Mouse (Mus musculus): Measurements from ENCODE around the gene Prdm16.

Gene Prdm16

DNA sequence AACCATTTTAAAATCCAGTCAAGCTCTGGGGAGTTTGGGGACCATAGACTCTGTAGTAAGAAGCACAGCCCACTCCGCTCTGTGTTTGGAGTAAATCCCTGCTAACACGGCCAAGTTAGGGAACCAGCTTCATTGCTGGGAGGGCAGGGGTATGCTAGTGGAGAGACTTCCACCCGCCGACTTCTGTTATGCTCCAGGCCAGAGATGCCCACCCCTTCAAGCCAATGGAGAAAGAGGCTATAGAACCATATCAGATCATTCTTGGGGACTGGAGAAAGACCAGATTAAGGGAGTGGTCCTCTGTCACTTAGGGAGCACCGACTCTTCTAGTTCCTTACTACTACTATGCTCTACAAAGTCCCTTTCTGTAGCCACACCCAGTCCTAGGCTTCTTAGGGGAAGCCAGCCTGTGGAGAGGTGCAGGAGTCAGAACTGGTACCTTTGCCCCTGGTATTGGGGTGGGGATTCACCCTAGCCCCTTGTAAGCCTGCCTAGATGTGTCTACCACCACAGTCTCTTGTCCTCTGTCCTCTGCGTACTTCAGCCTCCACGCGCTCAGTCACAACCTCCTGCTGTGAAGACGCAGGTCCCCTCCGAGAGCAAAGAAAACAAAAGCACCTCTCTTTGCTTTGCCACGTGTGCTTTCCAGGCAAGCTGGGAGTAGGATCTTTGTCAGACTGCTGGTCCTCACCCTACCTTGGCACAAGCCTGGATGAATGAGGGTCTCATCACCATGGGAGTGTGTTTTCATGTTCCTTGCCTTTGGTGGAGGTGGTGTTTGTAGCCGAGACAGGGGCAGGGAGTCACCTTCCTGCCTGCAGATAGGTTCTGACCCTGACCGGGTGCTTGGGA, 3.1 kb upstream of the Prdm16 start:
- no peak for DNase-seq (ENCODE audit: low read depth)

DNA sequence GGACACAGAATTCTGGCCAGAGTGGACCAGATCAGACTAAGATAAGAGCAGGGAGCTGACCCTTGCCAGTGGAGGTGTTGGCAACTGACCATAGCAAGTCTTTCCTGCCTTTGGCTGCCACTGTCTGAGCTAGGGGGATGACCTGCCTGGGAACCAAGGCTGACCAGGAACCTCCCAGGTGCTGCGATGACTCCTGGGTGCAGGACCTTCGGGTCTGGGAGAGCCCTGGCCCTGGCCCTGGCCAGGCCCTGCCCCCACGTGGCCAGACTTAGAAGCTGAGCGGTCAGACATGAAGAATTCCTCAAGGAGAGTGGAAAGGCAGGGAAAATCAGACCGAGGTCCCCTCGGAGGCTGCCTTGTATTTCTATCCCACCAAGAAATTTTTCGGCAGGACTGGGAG, 2.5 kb upstream of the Prdm16 start:
- DNase-seq (ENCODE audit: low read depth) = no peak

DNA sequence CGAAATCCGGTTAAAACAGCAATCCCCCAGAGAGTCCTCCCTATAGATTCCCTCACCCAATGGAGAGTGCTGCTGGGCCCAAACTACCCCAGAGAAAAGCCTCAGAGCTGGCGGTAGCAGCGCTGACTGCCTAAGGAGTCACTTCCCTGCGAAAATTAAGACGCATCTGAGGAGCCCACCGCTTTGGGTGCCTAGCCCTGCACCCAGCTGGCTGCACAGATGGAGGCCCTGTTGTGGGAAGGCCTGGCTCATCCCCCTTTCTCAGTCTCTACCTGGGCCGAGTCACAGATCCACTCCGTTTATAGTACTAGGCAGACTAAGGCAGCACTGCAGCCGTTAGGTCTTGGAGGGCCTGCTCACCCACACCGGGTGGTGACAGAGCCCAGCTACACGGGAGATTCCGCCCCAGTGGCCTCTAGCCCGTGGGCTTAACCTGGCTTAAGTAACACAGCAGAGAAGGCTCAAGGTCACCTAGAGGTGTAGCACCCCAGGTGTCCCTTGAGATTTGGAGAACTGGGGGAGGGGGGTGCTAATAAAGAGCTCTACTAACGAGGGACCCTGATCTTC, 1.7 kb upstream of the Prdm16 start:
- DNase-seq (ENCODE audit: low read depth) = no peak

DNA sequence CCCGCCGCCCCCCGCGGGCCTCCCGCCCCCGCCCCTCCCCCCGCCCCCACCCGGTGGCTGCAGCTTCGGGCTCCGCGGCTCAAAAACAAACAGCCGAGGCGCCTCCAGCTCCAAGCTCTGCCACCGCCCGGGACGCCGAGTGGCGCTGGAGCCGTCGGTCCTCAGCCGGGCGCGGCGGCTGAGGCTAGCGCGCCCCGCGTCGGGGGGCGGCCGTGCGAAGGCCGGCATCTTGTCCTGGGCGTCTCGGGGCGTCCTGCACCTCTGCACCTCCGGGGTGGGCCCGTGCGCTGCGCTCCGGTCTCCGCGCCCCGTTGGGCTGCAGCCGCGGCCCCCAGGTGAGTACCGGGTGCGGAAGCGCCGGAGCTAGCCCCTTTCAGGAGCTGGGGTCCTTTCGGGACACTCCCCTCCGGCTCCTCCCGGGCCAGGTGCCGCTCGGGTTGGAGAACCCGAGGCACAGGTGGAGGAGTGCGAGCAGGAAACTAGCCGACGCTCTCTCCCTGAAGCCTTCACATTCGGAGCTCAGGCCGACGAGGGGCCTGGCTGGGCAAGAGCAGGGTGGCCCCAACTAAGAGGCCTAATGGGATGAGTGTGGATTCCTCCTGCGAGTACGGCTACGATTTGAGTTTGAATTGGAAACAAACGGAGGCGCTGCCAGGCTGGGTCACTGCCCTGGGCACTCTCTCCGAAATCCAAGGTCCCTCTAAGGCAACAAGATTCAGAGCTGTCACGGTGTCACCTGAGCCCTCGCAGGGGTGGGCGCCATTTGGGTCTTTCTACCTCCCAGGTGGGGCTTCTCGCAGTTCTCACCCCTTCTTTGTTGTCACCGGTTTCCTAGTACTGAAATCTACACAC, 1.0 kb upstream of the Prdm16 start:
- no peak for DNase-seq (ENCODE audit: low read depth)

DNA sequence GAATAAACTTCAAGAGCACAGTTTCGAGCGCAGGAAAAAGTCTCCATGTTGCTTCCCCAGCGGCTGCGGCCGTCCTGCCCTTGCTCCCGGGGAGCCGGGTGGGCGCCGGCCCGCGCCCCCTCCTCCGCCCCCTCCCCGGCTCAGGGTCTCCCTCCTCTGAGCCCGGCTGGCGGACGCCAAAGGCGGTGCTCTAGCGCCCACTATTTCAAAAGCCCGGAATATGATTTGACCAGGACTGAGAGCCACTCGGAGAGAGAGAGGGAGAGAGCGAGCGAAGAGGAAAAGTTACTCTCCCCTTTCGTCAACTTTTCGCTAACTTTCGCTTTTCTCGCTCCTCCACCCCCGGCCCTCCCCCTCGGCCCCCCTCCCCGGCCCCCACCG, 630 bp downstream of the Prdm16 start:
- DNase-seq (ENCODE audit: low read depth) = no peak

DNA sequence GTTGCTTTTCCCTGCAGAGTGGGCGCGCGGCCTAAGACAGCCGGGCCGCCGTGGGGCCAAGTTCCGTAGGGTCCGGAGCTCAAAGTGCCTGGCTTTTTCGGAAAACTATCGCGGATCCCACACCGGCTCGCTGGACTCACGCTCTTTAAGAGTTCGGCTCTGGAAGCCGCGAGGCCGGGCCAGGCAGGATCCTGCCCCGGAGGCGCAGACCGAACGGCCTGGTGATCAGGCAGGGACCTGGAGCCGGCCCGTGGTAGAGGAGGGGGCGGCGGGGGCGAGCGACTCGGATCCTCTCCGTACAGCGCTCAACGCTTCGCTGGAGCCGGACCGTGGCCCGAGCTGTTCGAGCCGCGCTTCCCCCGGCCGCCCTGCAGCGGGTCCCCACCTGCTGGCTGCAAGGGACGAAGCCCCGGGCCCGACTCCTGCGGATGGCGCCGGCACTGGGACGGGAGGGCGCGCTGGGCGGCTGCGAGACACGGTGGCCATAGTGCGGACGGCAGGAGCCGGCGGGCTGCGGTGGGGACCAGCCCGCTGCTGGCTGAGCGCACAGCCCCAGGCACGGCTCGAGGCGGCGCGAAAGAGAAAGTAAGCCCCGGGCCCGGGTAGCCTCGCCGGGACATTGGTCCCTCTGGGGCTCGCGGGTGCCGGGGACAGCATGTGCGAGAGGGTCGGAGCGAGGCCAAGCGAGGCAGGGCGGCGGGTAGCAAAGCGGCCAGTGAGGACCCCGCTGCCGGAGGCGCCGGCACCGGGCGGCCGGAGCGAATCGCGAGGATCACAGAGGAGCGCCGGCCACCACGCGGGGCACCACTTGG, 1.2 kb downstream of the Prdm16 start:
- peak; percentile 5 for DNase-seq (ENCODE audit: low read depth)

DNA sequence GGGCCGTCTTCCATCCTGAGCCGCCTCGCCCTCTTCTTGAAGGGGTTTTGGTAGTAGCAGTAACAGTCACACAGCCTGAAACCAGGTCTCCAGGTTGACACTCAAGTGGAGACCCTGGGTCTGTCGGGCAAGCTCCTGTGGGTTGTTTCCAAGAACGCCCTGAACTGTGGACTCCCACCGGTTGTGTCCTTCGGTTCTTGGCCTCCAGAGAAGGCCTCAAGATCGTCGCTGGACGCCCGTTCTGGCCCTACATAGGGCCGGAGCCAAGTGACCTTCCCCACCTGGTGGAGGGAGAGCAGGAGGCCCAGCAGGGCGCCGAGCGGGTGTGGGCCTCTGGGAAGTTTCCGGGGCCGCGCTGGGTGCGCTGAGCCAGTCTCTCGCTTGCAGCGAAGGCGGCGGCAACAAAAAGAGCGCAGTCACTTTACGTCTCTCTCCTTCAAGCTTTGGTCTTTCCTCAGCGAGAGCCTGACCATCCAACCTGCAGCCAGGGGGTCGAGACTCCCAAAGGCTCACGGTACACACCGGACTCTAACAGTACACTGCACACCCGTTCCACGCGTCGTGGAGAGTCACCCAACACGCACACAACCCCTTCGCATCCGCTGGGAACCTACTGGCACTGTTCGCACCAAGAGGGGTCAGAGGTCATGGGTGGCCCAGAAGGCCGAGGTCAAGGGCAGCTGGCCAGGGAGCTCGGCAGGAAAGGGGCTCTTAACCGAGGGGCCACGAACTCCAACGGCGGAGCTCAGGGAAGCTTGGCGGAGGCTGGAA, 2.0 kb downstream of the Prdm16 start:
- DNase-seq (ENCODE audit: low read depth) = no peak

DNA sequence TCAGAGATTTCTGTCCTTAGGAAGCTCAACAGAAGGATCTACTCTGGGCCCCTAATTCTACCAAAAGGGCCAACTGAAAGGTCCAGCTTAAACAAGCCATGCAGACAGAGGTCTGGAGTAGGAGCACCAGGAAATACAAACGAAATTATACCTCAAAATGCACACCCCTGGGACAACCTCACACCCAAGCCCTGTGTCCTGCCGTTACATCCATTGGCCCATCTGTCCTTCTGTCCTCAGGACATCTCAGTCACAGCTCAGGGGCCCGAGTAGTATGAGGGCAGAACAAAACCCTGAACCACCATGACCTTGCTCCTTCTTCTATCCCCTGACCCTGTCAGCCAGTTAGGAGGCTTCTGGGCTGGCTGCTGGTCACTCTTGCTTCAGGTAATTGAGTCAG, 2.7 kb downstream of the Prdm16 start:
- DNase-seq (ENCODE audit: low read depth) = no peak

DNA sequence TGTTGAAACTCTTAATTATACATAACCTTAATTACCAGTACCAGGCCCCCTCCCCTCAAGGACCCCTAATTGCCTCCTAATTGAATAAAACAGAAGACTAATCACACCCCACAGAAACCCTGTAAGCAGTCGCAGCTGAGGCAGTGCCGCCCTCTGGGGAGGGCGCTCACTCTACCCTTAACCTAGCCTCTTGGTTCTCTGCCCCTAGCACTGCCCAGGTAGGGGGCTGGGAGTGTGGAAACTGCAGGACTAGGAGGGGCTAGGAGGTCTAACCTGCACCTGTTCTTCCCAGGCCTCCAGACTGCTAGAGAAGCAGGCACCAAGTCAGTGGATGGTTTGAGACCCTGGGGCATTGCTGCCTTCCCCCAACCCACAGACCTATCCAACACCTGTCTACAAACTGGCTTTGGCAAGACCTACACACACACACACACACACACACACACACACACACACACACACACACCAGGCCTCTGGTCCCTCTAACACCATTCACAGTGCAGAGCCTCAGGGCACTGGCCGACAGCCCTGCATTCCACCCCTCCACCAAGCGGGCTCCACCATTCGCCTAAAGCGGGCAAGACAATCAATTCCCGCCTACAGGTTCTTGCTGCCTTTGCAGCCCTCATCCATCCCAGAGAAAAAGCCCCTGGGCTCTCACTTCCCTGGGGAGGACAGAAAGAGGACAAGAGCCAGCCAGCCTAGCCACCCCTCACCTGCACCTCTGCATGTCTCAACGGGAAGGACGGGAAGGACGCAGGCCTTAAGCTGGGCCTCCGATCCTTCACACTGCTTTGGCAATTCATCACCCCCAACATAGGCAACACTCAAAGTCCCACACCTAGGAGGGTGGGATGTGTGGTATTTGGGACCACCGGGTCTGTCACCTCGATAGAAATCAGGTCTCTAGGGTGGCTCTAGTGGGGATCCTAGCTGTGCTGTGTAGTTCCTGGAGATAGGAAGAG, 3.6 kb downstream of the Prdm16 start:
- no peak for DNase-seq (ENCODE audit: low read depth)

DNA sequence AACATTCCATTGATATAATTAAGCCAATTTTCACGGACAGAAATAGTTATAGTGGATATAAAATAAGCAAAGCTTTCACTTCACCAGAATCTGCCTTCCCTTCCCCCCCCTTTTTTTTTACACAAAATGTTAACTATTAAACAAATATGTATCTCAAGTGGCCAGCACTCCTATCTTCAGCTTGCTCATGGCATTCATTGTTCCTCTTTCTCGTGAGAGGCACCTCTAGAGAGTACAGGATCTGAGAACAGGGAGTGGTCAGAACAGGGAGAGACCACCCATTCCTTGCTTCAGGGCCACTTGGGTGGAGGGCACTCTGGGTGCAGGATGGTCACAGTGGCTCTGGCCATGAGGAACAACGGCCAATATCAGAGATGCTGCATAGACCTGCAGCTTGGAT, 5.9 kb downstream of the Prdm16 start:
- DNase-seq (ENCODE audit: low read depth) = no peak

DNA sequence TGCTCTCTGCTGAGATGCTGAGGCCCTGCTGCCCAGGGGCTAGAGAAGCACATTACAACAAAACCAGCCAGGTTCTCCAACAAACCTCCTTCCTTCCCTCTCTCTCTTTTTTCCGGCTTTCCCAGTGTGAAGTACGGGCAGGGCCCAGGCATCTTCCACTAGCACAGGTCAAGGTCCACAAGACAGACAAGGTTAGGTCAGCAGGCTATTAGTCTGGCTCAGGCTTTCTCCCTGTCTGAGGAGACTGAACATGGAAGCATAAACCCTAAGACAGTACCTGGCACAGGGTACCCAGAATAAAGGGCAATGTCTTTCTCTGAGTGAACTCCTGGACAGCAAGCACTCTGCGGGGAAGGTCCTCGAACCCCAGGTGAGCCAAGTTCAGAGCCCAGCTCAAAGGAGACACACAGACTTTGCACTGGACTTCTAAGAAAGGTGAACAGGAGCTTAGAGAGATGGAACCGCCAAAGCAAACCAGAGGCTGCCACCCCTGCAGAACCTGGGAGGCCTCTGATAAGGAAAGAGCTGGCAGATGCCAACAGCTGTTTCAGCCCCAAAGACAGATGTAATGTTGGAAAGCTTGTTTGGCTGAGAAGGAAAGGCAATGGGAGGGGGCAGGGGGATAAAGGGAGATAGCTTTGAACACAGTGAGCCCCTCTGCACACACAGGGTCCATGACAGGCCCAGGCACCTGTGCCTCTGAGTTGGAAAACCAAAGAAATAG, 9.1 kb downstream of the Prdm16 start:
- DNase-seq (ENCODE audit: low read depth) = no peak

DNA sequence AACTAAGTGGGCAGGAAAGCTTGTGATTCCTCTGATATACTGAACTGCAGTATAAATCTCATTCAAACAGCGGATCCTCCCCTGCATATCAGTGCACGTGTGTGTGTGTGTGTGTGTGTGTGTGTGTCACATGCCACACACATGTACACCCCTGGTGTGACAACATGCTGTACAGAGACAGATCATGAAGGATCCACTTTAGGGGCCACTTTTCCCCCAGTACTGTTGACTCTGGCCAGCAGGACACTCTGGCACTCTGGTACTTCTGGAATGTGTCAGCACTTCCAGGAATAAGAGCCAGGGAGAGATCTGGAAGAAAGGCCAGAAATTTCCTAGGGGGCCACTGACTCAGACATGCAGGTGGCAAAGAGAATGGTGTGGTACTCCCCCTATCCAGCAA, 10.4 kb downstream of the Prdm16 start:
- no peak for DNase-seq (ENCODE audit: low read depth)

DNA sequence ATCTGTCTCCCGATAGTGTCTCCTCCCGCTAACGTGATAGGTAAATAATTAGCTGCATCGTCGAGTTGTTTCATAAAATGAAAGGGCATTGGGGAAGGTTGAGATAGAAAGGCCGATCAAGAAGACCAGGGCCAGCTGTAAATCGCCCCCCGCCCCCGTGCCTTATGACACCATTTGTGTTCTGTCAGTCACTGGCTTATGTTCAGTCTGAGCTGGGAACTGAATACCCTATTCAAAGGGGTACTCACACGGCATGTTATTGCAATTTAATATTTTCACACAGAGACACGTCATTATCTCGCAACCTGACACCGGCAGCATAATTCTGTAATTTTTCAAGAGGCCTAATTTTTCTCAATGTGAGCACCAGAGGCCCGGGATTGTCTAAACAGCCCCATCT, 11.0 kb downstream of the Prdm16 start:
- DNase-seq (ENCODE audit: low read depth) = no peak

DNA sequence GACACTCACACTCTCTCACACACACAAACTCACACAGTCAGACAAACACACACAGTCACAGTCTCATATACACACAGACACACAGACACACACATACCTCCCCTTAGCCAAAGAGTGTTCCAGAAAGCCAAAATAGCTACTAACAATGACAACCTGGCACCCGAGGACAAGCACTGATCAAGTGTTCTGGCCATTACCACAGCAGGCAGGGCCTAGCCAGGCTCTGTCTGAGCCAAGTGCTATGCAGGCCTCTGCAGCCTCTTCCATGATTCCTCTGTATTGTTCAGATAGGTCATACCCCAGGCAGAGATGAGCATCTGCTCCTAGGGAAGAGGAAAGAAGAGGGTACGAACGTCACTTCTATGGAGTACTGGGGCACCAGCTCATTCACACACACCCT, 13.4 kb downstream of the Prdm16 start:
- no peak for DNase-seq (ENCODE audit: low read depth)

DNA sequence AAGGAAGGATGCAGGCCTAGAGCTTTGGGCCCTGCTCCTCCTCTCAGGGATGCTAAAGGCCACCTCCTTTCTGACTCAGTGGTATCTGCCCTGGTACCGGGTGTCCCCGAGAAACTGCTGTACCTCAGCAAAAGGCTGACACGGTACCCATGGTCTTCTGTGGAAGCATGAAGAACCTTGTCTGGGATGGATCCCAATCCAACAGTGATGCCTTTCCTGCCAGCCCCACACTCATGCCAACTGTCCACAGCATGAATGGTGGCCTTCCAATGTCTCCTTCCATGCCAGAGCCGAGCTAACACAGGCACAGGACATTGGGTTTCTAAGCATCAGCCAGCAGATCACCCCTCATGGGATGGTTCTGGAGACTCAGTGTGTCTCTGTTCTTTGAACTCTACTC, 14.2 kb downstream of the Prdm16 start:
- no peak for DNase-seq (ENCODE audit: low read depth)

DNA sequence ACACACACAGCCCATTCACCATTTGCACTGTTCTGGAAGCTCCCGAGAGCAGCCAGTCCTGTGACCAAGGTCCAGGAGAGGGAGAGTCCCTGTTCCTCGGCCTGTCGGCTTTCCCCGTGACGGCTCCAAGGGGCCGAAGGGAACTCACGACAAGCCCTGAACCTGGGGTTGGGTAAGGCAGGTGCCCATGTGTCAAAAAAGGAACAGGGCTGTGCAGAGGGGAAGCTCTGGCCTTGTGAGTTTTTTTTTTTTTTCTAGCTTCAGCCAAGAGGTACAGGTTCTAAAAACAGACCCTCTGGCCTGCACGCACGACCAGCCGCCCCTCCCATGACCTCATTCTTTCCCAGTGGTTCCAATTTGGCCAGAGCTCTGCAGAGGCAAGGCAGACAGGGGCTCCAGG, 25.5 kb downstream of the Prdm16 start:
- no peak for DNase-seq (ENCODE audit: low read depth)

DNA sequence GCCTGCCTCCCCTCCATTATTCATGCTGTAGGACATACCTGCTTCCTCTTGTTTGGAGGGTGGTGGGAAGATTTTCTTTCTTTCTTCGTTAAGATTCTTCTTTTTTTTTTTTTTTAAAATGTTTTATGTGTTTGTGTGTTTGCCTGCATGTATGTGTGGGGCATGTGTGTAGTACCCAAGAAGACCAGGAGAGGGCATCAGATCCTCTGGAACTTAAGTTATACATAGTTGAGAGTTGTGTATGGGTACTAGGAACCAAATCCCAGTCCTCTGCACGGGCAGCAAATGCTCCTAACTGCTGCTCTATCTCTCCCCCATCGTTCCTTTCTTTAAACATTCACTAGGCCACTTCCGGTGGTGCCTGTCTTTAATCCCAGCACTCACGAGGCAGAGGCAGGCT, 28.9 kb downstream of the Prdm16 start:
- no peak for DNase-seq (ENCODE audit: low read depth)

DNA sequence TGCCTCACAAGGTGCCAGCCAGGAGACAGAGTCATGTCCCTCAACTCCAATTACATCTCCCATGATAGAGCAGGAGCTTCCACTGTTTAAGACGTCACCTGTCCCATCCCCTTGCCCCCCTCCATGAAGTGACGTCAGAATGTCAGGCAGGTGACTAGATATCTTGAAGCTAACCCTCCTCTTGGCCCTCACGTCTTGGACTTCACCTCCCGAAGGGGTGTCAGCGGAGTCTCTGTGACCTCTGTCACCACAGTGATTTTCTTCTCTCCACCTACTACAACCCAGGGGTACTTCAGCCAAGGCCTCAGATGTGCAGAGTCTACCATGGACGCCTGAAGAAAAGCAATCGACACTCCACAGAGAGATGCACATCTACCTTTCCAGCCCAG, 32.2 kb downstream of the Prdm16 start:
- DNase-seq (ENCODE audit: low read depth) = no peak

DNA sequence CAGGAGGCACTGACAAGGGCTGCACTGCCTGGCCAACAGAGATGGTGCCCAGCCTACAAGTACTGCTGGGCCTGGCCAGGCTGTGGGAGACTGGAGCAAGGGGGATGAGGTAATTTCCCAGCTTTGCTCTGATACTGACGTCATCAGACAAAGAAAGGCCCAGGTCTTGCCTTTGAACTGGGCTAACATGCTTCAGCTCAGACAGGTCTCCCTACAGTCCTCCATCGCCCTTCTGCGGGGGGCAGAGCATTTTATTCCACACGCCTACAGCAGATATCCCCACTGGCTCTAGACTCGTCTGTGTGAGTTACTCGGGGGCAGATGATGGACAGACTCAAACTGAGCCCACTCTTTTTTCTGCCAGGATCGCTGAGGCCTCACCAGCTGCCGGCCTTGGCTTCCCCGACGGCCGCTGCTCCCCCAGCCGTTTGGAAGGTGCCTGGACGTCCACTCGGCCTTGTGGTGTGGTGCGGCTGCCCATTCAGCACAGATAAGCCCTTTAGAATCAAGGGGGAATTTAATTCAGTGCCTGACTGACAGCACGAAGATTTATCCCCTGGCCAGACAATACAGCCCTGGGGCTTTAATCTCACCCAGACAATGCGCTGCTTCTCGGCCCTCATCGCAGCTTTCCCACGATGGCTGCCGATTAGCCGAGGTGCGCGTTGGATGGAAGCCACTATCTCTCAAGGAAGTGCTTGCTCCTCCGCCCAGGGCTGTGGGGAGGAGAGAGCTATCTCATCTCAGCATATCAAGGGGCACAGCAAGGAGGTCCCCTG, 32.8 kb downstream of the Prdm16 start:
- no peak for DNase-seq (ENCODE audit: low read depth)

Measured in induced T-regulatory cell, adult 2 months (primary cell).